Mouse (Mus musculus): ENCODE data around the gene Ripor3.

Ripor3 gene

GRCm38 (mm10) chr2:167951301-167952211, 58.9 kb downstream of the Ripor3 start:
- DNase-seq (ENCODE audit: low read depth), result no peak

- DNase-seq (ENCODE audit: low read depth), result no peak
Measured at GRCm38 (mm10) chr2:167950681-167951080, 59.7 kb downstream of the Ripor3 start.

DNA sequence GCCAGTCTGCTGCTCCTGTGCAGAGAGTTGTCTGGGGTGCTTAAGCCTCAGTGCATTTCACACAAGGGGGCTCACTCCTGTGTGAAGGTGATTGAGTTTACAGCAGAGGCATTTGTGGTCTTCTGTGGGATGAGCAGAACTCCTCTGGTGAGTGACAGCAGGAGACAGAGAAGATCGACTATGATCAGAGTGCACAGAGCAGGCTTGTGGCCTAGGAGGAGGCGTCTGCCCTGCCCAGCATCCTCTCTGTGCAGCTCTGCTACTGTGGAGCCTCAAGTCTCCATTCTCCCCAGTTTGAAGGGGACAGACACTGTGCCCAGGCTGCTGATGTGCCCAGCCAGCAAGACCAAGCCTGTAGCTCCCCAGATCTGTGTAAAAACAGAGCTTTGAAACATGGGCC, 60.6 kb downstream of the Ripor3 start:
- peak; percentile 50 for DNase-seq (ENCODE audit: low read depth)

- peak; percentile 48 for DNase-seq (ENCODE audit: low read depth)
Measured at GRCm38 (mm10) chr2:167949250-167949649, 61.2 kb downstream of the Ripor3 start.

- no peak for DNase-seq (ENCODE audit: low read depth)
Measured at GRCm38 (mm10) chr2:167948557-167948956, 61.9 kb downstream of the Ripor3 start.

- DNase-seq (ENCODE audit: low read depth), result no peak
Measured at GRCm38 (mm10) chr2:167948047-167948446, 62.4 kb downstream of the Ripor3 start.

- DNase-seq (ENCODE audit: low read depth), result no peak
Measured at GRCm38 (mm10) chr2:167947251-167947650, 63.2 kb downstream of the Ripor3 start.

GRCm38 (mm10) chr2:167945451-167945850, 65.0 kb downstream of the Ripor3 start:
- DNase-seq (ENCODE audit: low read depth), result no peak

- DNase-seq (ENCODE audit: low read depth), result no peak
Measured at GRCm38 (mm10) chr2:167944193-167944592, 66.2 kb downstream of the Ripor3 start.

GRCm38 (mm10) chr2:167942926-167943633, 67.3 kb downstream of the Ripor3 start:
- DNase-seq (ENCODE audit: low read depth), result peak; percentile 84

DNA sequence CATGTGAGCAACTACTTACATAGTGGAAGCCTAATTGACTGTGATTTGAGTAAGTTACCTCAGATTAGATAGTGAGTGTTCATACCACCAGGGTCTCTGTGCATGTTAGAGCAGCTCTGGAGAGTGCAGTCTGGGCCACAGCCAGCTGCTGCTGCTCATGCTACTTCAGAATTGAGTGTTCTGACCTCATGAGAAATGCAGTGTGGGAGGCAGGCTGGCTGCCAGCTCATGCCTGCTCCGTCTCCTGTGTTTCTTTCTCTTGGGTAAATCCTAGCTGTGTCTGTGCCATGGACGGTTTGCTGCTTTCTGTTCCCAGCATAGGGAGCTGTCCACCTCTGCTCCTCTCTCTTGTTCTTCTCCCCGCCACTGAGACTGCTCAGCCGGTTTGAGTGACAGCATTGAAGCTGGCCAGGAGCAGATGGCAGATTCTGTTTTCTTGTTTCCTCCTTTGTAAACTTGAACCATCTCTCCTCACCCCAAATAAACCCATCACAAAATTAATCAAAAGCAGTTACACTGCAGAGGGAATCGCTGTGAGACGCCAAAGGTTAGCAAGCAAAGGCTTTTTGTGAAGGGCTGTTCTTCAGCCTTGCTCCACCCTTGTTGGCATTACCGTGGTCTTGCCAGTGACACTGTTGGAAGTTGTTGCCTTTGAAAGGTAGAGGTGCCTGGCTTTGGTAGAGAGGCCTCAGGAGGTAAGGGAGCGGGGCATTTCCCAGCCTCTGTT, 68.1 kb downstream of the Ripor3 start:
- DNase-seq (ENCODE audit: low read depth), result peak; percentile 57

DNA sequence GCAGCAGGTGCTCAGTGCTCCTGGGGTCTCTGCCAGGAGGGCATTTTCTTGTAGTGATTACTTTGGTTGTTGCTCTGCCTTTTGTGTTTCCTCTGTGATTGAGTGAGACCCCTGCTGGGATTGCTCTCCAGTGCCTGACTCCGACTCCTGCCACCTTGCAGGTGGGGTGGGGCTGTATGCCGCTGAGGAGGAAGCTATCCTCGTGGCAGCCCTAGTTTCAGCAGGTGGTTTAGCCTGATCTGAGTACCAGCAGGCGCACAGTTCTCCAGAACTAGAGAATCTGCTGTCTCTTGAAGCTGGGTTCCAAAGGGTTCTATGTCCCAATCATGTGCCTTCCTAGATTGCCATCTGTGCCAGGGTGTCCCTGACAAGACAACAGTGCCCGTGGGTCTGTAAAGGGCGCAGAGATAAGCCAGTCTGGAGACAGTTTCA, 68.7 kb downstream of the Ripor3 start:
- peak; percentile 52 for DNase-seq (ENCODE audit: low read depth)

- no peak for DNase-seq (ENCODE audit: low read depth)
Measured at GRCm38 (mm10) chr2:167941320-167941719, 69.1 kb downstream of the Ripor3 start.

DNA sequence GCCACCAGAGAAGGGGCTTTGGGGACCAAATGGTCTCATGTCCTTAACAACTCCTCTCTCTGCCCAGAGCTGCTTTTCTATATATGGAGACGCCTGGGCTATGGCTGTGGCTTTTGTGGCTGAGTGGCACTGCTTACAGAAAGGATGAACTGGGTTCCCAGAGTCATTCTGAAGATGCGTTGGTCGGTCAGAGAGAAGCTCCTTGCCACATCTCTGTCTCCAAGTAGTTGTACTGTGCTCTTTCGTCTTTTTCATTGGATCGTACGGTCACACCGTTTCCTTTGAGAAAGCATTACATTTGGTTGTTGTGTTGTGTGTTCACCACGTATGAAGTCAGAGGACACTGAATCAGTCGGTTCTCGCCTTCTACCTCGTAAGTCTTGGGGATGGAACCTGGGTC, 69.8 kb downstream of the Ripor3 start:
- peak; percentile 50 for DNase-seq (ENCODE audit: low read depth)

GRCm38 (mm10) chr2:167939632-167940399, 70.6 kb downstream of the Ripor3 start:
- no peak for DNase-seq (ENCODE audit: low read depth)

DNA sequence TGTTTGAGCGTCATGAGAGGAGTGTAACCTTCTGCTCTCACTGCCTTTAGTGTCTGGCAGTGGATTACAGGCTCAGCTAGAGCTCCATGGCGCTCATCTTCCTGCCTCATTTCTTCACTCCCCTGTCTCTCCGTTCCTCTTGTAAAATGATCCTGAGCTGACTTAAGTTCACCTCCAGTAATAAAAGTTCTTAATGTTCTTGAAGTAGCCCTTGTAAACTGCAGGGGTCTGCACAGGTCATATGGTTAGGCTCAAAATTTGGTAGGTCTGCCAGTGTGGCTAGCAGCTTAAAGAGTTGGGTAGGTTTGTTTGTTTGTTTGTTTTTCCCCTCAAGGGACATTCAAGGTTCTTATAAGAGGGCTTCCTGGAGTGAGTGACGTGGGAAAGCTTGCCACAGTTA, 71.2 kb downstream of the Ripor3 start:
- DNase-seq (ENCODE audit: low read depth), result no peak

DNA sequence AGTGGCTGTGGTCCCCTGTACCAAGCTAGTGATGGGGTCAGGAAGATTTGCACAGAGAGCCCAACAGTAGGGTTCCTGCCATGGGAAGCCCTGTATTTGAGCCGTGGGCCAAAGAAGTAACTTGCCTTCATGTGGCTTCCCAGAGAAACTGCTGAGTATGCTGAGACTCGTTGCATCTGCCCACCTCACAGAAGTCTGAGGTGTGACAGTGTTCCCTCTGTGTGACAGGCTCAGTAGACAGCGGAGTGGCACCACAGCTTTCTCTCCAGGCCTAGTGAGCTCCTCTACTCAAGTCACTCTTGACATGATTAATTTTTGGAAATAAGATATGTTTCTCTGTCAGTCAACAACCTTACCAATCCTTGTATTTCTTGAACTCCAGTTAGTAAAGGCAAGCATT, 71.6 kb downstream of the Ripor3 start:
- peak; percentile 54 for DNase-seq (ENCODE audit: low read depth)

DNA sequence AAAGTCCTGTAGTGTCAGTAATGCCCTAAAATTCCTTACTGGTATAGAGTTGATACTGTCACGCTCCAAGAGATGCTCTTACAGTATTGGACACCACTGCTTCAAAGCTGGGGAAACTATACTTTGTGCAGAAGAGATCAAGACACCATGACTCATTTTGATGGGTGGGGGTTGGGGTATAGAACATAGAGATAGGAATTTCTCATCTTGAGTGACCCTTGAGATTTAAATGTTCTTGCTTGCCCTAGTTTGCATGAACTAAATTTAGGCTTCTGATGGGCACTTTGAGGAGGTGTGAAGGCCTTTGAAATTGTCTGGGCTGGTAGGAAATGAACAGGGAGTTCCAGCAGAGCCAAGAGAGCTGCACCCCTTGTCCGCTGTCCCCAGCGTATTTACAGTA, 74.5 kb downstream of the Ripor3 start:
- DNase-seq (ENCODE audit: low read depth), result no peak

GRCm38 (mm10) chr2:167933397-167933796, 77.0 kb downstream of the Ripor3 start:
- DNase-seq (ENCODE audit: low read depth), result no peak

DNA sequence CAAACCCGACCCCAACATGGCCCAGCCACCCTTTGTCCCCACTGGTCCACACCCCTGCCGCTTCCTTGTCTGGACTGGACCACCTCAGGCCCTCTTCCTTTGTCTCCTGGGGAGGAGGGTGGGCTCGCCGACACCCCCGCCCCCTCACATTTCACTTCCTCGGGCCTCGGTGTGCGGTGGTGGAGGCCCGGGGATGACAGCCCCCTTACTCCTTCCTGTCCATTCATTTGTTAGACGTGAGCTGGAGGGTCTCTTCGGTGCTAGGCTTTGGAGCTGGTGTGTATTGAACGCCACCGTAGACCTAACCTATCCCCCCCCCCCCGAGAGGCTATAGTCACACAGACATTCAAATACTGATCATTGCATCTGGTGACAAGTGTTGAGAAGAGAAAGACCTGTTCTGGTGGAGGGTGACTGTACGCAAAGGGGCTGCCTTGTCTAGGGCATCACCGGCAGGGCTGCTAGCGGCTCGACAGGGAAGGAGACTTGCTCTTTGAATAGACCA, 77.6 kb downstream of the Ripor3 start:
- peak; percentile 52 for DNase-seq (ENCODE audit: low read depth)

GRCm38 (mm10) chr2:167931985-167932726, 78.3 kb downstream of the Ripor3 start, which contains the start of gene Ptpn1:
Gene Ptpn1 (plus strand): TSS chr2:167932057.
- peak; percentile 98 for DNase-seq (ENCODE audit: low read depth)

Data from naive thymus-derived CD4-positive, alpha-beta T cell, adult 2 months (primary cell).